Mouse (Mus musculus) B cell, adult 67 days (primary cell): ENCODE data around the gene Epha2. TPM values are rescaled to one million over a fixed set of nuclear protein-coding genes. Genes with fewer than 3 reads are reported as not detected.

Experiments used
- total RNA-seq, 2 experiments: library from RNA; stranded (reverse); gene quantifications; 4 replicates each; pipeline ENCODE4 v1.2.4; 2023

Gene Epha2
- 1 to 10 TPM; 4.4 to 6.8 TPM for total RNA-seq

DNA sequence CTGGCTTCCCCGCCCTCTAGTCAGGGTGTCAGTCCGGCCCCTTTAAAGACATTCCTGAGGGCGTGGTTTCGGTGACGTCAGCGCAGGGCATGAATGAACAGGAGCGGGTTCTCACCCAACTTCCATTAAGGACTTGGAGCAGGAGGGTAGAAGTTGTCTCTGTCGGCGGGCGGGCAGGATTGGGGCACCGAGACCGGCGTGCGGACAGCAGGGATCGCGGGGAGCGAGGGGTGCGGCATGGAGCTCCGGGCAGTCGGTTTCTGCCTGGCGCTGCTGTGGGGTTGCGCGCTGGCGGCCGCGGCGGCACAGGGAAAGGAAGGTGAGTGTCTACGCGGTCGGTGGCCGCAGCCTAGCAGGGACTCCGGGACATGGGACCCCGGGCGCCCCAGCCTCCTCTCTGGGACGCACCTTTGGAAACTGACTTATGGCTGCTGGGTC, at the start of gene Epha2:
Gene Epha2 (plus strand): TSS at position 125 of the 438 bp plus-strand sequence.

DNA sequence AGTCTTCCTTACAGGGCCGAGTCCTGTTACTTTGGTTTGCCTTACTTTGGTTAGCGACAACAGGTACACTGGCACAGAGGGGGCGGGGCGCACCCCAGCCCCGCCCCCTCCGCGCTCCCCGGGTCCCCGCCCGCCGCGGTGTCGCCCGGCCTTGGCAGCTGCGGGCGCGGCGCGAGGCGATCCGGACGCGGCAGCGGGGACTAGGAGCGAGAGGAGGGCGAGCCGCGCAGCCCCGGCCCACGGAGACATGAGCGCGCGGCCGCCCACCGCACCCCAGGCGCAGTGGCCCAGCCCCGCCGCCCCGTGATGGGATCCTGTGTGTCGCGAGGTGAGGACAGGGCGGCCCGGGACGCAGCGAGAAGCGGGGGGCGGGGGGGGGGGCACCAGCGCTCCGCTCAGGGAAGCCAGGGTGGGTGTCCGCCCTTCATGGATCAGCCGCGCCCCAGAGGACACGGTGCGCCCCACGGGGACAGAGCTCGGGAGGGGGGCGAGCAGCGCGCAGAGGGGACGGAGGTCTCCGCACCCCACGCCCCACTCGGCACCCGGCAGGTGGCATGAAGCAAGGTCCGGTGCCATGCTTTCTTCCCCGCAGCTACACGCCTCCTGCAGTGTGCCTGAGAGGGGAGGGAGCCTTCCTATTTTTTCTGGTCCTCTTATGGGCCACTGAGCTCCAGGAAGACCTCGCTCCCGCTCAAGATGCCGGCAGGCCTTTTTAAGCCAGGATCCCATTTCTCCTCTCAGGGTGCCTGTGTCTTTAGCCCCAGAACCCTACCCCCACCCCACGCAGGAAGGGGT, 67.2 kb downstream of the Epha2 start, which contains the start of gene Fam131c:
Gene Fam131c (plus strand): TSS at position 224 of the 795 bp plus-strand sequence.

Other genes with a start within 250 kb of the Epha2 start
- 10 to 100 TPM; 15.5 to 17.7 TPM for gene Crocc, start 240.7 kb upstream of the Epha2 start, total RNA-seq
- gene Necap2, start 222.9 kb upstream of the Epha2 start, total RNA-seq: 100 to 1,000 TPM in 1 of 2 experiments, 10 to 100 TPM in 1; 98.3 to 108 TPM
- gene Spata21, start 212.9 kb upstream of the Epha2 start, total RNA-seq: not detected
- gene Szrd1, start 161.5 kb upstream of the Epha2 start, total RNA-seq: 100 to 1,000 TPM; 148 to 156 TPM
- 10 to 100 TPM; 23.3 to 27.7 TPM for gene Fbxo42, start 153.3 kb upstream of the Epha2 start, total RNA-seq
- 1 to 10 TPM; 1.8 TPM for gene Rsg1, start 87.3 kb upstream of the Epha2 start, total RNA-seq
- not detected for gene Arhgef19, start 61.7 kb upstream of the Epha2 start, total RNA-seq
- gene Fam131c, start 67.0 kb downstream of the Epha2 start, total RNA-seq: not detected
- not detected for gene Clcnka, start 97.5 kb downstream of the Epha2 start, total RNA-seq
- gene Clcnkb, start 114.8 kb downstream of the Epha2 start, total RNA-seq: not detected
- gene Hspb7, start 119.5 kb downstream of the Epha2 start, total RNA-seq: not detected
- not detected for gene Srarp, start 134.9 kb downstream of the Epha2 start, total RNA-seq
- 10 to 100 TPM; 39.8 to 44.6 TPM for gene Zbtb17, start 143.4 kb downstream of the Epha2 start, total RNA-seq
- 10 to 100 TPM; 56.7 to 69.1 TPM for gene Spen, start 237.4 kb downstream of the Epha2 start, total RNA-seq